Mouse (Mus musculus): Measurements from ENCODE around the gene Prx.
"Not testable (repeated sequence)": the region's sequence is repeated elsewhere in the genome, so short reads cannot be mapped to it uniquely, and the experiment has no call there.

The Prx gene

DNA sequence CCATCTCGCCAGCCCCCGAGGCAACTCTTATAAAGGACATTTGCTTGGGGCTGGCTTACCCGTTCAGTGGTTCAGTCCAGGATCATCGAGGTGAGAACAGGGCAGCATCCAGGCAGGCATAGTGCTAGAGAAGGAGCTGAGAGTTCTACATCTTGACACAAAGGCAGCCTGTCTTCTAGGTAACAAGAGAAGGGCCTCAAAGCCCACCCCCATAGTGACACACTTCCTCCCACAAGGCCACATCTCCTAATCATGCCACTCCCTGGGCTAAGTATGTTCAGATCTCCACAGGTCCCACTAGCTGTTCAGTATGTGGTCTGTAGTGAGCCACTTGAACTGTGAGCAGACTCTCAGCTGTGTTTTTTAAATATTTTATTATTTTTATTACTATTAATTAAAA is 15.3 kb upstream of the Prx start:
- no peak for DNase-seq (ENCODE audit: low read depth, low spot score)

DNA sequence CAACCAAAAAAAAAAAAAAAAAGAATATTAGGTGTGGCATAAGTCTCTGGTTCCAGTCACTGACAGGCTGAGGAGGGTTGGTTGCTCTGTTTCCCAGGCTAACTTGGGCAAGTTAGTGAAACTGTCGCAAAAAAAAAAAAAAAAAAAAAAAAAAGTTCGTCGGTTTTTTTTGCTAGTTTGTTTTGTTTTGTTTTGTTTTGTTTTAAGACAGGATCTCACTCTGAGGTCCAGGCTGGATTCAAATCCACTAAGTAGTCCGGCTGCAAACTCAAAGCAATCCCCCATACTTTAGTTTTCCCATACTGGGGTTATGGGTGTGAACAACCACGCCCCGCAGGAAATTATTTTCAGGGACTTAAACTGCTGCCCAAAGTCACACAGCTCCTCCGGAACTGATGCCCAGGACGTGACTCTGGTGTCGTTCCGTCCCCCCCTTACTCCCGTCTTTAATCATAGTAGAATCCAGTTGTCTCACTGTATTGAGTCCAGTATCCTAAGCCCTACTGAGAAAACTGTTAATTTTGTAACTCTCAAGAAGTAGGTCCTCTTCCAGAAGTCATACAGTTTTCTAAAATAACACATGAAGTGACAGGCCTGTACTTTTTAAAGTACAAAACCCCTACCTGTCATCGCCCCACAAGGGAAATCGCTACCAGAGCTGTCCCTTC is 12.9 kb upstream of the Prx start:
- DNase-seq (ENCODE audit: low read depth, low spot score) = no peak

DNA sequence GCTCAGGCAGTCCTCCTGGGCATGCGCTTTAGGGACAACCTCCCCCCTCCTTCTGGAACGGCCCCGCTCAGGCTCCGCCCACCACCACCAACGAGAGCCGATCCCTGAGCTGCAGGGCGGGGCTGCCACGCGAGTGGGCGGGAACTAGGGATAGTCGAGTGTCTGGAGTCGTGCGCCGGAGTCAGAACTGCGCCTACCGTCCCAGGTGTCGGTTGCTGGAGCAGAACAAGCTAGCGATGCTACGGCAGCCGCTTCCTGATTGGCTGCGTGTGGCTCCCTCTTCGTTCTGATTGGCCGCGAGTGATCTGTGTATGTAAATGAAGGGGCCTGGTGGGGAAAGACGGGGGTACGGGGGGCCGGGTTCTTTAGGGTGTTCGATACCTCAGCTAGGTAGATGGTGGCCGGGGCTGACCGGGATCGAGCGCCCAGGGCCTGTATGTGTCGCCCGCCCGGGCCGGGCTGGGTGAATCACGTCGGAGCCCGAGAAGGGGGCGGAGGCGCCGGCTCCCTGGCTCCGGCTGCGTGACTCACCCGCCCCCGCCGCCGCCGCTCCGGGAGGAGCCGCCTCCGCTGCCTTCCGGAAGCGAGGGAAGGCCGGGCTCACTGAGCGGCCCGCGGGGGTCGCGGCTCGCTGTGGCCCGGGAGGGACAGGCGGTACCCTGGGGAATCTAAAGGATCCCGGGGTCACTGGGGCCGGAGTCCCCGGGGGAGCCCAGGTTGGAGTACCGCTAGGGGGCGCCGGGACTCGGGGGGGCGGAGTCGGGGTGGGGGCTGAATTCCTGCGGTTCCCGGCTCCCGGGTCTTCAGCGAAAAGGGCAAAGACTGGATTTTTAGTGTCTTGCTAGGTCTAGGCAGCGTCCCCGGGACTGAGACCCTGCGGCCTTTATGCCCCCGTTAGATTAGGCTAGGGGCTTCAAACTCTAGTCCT is 12.1 kb upstream of the Prx start, which contains the start of gene Sertad1:
Gene Sertad1, plus strand, starts transcription at position 141 of the 928 bp plus-strand sequence.
- peak; percentile 99 for DNase-seq (ENCODE audit: low read depth, low spot score)

DNA sequence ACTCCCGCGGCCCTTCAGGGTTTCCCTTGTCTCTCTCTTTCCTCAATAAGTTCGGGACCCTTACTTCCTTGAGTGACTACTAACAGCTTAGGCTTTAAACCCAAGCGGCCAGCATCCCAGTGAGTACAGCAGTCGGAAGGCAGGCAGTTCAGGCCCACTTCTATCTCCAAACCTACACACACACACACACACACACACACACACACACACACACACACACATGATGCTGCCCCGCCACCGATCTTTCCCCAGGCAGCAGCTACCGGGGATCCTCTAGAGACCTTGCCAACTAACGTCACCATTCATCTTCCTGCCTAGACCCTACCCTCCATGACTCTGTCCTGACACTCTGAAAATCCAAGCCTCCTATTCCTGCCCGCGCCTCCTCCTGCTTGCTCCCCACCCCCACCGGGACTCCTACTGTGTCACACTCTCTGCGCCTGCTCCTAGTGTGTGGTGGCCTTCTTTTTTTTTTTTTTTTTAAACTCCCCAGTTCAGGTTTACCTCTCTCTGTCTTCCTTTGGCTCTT is 11.3 kb upstream of the Prx start:
- no peak for DNase-seq (ENCODE audit: low read depth, low spot score)

DNA sequence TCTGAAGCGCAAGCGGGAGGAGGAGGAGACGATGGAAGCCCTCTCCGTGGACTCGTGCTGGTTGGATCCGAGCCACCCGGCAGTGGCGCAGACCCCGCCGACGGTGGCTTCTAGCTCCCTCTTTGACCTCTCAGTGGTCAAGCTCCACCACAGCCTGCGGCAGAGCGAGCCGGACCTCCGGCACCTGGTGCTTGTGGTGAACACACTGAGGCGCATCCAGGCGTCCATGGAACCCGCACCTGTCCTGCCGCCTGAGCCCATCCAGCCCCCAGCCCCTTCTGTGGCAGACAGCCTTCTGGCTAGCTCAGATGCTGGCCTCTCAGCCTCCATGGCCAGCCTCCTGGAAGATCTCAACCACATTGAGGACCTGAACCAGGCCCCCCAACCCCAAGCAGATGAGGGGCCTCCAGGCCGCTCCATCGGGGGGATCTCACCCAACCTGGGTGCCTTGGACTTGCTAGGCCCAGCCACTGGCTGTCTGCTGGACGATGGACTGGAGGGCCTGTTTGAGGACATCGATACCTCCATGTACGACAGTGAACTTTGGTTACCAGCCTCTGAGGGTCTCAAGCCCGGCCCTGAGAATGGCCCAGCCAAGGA is 9.8 kb upstream of the Prx start:
- DNase-seq (ENCODE audit: low read depth, low spot score) = no peak

DNA sequence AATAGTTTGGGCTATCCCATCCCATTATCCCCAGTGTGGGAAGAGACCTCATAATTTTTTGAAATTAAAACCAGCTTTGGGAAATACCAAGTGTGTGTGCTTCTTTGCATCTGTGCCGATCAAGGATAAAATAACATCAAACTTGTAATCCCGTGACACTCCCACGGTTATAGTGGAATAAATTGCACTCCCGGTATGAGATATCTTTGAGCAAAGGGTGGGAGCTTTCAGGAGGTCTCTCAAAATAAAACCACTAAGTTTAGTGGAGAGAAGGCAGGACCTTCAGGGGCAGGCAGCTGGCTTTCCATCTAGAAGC is 8.9 kb upstream of the Prx start:
- DNase-seq (ENCODE audit: low read depth, low spot score) = no peak

DNA sequence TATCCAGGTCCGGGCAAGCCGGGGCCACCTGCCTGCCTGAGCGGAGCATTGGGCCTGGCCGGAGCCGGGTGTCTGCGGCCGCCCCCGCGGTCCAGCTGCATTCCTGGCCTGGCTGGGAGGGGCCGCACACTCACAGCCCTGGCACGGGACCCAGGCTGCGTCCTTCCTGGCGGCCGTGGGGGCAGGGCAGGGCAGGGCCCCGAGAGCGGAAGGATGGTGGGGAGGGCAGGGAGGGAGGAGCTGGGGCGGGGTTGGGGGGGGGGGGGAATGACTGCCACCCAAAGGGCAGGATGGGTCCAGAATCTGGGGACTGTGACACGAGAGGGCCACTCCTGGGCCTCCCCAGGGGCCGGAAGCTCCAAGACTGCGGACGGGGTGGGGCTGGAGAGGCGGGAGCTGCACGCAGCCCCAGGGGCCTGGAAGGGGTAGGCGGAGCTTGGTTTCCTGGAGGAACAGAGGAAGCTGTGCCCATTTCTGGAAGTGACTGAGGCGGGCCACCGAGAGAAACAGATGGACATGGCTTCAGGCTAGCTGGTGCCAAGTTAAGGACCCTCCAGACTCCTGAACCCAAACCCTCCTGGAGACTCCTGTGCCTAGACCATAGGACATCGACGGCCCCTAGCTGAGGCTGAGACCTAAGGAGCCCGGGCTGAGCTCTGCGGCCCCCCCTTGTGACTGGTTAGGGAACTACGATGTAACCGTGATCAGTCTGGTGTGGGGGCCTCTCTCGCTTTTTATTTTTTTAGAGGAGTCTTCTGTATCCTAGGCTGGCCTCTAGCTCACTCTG is 8.4 kb upstream of the Prx start:
- DNase-seq (ENCODE audit: low read depth, low spot score) = peak; percentile 89

DNA sequence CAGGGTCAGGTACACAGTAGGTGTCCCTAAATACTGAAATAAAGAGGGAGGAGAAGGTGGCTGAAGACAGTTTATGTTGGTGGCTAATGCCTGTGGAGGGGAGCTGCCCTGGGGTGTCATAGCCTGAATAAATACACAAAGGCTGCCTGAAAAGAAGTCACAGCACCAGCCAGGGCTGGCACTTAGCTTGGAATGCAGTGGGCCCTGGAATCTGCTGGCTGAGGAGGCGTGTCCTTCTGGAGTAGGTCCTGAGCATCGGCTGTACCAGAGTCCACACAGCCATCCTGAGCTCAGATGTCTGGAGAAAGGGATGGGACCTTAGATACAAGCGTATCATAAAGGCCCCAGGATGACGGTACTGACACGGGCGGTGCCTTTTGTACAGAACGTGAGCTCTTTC is 7.3 kb upstream of the Prx start:
- DNase-seq (ENCODE audit: low read depth, low spot score) = no peak

DNA sequence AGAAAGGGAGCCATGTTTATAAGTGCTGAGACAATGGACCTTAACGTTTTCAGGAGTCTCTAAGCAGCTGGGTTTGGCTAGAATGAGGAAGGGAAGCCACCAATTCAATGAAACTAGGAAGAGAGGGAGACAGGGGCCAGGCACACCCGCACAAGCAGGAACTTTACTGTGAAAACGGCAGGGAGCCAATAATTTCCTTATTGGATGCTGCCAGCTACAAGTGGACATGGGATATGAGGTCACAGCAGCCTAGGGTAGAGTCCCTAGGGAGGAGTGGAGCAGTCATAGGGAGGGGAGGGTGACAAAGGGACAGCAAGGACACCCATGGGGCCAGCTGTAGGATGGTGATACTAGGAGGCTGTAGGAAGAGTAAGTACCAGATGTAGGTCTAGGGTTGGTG is 6.1 kb upstream of the Prx start:
- DNase-seq (ENCODE audit: low read depth, low spot score) = no peak

DNA sequence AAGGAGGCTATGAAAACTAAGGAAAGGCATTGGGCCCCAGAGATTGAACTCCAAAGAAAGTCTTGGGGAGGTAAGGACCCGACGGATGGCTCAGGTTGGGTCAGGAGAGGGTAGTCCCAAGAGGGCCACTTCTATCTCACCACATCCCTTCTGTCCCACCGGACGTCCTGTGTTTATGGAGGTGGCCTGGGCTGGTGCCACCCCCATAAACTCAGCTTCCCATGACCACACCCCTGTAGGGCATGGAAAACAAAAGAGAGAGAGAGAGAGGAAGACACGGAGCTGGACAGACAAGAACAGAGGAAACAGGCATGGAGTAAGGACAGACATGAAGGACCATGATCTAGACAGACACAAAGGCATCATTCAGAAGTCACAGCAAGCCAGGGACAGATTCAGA is 5.7 kb upstream of the Prx start:
- DNase-seq (ENCODE audit: low read depth, low spot score) = no peak

DNA sequence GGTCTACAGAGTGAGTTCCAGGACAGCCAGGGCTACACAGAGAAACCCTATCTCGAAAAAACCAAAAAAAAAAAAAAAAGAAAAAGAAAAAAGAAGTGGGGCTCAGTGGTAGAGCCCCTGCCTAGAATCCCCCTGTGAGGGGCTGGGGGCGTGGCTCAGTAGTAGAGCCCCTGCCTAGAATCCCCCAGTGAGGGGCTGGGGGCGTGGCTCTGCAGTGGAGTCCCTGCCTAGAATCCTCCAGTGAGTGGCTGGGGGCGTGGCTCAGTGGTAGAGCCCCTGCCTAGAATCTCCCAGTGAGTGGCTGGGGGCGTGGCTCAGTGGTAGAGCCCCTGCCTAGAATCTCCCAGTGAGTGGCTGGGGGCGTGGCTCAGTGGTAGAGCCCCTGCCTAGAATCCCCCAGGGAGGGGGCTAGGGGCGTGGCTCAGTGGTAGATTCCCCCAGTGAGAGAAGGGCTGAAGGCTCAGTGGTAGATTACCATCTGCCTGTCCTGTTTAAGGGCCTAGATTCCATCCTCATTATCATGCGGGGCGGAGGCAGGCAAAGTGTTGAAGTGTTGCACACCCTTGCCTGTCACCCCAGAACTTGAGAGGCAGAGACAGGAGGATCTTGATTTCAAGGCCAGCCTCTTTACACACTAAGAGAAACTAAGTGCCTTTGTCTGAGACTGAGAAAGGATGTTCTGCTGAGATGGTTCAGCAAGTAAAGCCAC is 4.3 kb upstream of the Prx start:
- not testable (repeated sequence) for DNase-seq (ENCODE audit: low read depth, low spot score)

DNA sequence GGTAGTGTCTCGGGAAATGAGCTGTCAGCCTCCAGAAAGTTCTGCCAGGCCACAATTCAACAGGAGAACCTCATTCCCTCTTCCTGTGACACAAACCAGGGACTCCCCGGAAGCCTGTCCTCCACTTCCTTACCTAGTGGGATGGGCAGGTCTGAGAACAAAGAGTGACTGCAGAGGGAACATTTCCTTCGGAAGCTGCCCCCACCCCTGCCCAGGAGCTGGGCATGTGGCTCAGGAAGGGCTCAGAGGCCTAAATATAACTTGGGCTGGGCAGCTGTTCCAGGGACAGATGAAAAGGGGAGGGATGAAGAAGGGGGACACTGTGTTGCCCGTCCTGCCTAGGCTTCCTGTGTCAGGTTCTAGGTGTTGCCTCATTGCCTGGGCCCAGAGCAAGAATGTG is 2.5 kb downstream of the Prx start:
- no peak for DNase-seq (ENCODE audit: low read depth, low spot score)

DNA sequence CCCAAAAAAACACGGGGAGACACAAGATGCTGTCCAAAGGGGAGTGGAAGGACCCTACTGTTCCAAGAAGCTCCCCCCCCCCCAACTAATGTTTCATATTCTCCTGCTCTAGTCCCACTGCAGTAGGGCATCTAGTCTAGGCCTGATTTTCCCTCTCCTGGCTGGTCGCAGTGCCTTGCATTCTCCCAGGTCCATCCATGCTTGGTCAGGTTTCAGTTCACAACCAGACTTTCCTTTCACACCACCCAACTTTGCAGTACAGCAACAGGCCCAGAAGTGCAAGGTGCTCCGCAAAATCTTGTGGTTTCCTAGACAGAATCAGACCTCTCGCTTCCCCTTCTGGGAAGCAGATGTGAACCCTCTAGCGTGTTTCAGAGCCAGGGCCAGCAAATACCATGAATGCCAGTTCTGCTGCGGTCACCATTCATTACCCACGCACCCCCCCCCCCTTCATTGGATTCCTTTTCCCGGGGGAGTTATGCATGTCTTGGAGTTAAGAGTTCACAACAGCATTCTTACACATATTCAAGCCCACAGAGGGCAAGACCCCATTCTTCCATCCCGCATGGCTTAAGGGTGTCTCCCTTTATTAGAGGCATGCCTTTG is 7.7 kb downstream of the Prx start:
- no peak for DNase-seq (ENCODE audit: low read depth, low spot score)

DNA sequence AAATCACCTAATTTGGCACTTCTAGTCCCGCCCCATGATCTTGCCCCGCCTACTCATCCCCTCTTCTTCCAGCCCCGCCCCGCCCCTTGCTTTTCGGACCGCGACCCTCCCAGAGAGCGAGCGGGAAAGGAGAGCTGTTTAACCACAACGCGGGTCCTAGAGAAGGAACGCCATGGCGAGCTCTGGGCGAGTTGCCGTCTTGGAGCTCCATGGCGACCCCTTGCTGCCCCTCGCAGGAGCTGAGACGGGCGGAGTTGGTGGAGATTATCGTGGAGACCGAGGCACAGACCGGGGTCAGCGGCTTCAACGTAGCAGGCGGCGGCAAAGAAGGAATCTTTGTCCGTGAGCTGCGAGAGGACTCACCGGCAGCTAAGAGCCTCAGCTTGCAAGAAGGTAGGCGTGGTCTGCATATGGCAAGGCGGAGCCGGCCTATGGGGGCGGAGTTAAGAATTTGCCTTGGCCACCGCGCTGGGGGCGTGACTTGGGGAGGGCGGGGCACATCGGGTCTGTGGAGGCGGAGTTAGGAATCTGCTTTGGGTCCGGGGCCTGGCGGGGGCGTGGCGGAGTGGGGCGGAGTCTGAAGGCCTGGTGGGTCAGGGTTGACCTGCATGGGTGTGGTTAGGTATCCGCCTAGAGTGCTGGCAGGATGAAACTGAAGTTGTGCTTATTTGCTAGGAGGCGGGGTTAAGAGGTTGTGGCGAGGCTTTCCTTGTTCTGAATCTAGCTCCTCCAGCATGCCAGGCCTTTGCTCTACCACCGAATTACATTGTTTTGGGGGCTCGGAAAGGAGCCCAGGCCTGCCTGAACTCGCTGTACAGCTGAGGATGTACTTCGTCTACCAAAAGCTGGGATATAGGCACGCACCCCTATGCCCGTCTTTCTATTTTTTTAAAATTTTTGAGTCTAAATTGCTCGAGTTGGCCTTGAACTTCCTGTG is 8.9 kb downstream of the Prx start:
- peak; percentile 99 for DNase-seq (ENCODE audit: low read depth, low spot score)

DNA sequence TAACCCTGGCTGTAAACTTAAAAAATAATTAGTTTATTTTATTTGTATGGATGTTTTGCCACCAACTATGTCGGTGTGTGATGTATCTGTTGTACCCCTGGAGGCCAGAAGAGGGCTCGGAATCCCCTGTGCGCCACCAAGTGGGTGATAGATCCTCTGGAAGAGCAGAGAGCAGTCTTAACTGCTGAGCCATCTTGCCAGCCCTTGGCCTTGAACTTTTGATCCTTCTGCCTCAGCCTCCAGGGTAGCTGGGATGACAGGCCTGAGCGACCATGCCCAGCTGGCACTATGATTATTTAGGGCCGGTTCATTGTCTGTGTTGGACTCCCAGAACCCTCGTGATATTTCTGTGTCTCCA is 9.5 kb downstream of the Prx start:
- DNase-seq (ENCODE audit: low read depth, low spot score) = peak; percentile 65

DNA sequence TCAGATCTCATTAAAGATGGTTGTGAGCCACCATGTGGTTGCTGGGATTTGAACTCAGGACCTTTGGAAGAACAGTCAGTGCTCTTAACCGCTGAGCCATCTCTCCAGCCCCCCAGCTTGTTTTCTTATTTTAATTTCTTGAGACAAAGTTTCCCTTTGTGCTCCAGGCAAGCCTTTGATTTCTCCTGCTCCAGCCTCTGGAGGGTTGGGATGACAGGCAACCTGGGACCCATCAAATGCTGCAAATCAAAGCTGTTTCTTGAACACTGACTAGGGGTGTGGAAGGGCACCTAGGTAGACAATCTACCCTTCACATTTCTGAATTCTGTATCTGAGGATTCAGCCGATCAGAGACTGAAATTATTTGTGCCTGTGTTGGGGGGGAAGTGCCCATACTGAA is 11.7 kb downstream of the Prx start:
- no peak for DNase-seq (ENCODE audit: low read depth, low spot score)

DNA sequence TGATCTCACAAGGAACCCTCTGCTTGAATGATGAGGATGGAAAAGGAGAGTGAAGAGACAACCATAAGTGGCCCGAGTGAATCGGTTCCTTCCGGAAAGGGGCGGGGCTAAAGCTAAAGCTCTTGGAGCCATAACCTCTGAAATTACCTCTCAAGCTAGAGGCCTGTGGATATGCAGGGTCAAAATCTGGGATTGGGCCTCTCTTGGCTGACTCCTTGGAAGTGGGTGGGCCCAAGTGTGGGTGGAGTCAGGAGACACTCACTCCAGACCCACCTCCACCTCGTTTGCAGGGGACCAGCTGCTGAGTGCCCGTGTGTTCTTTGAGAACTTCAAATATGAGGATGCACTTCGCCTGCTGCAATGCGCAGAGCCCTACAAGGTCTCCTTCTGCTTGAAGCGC is 15.8 kb downstream of the Prx start:
- DNase-seq (ENCODE audit: low read depth, low spot score) = no peak

DNA sequence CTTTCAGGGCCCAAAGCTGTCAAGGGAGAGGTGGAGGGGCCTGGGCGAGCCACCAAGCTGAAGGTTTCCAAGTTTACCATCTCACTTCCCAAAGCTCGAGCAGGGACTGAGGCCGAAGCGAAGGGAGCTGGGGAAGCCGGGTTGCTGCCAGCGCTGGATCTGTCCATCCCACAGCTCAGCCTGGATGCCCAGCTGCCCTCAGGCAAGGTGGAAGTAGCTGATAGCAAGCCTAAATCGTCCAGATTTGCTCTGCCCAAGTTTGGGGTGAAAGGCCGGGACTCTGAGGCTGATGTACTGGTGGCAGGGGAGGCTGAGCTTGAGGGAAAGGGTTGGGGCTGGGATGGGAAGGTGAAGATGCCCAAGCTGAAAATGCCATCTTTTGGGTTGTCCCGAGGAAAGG is 19.2 kb downstream of the Prx start:
- no peak for DNase-seq (ENCODE audit: low read depth, low spot score)

DNA sequence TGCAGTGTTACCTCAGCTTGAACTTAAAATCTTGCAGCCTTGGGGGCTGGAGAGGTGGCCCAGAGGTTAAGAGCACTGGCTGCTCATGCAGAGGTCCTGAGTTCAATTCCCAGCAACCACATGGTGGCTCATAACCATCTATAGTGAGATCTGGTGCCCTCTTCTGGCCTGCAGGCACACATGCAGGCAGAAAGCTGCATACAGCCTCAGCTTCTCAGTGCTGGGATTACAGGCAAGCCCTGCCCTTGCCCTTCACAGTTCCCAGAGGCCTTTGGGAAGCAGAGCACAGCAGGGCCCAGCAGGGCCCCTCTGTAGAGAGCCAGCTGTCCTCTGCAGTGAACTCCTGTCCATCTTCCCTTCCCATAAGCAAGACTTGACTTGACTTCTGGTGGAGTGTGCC is 21.0 kb downstream of the Prx start:
- DNase-seq (ENCODE audit: low read depth, low spot score) = no peak

DNA sequence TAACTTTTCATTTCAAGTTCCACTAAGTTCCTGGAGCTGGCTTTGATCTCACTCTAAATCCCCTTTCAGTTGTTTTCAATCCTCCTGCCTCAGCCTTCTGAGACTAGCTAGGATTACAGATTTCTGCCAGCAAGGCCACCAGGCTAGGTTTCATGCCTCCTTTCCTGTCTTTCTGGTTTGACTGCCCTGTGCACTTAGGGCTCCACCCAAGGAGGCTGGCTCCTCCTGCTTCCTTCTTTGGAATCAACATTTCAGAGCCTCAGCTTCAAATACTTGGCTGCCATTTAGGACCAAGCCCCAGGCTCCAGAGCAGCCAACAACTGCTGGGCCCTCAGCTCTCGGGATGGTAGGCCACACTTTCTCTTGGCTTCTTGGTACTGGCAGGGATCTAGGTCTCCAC is 21.5 kb downstream of the Prx start:
- no peak for DNase-seq (ENCODE audit: low read depth, low spot score)

Data from c-Kit-negative CD71-positive TER-119-positive erythroid progenitor cells, embryonic 14.5 days (primary cell).